Mouse (Mus musculus): ENCODE measurements at regions not wholly inside any gene's neighbourhood (a gene's known extent, or its start where the extent isn't known, plus 50 kb on each side); places are given as distances from the start of the nearest gene placed in this dataset.
A peak's percentile ranks its signal among the peaks of the same experiment; 100 is the strongest.

- Histone ChIP-seq H3K27ac (no peak overlapping the region), H3K9me3 (ENCODE audit: low read length) (no peaks in the 10 kb centered on the region), H3K4me2 (ENCODE audit: low read depth, low read length) (no peak overlapping the region), H3K36me3 (ENCODE audit: insufficient read depth, low read length) (no peaks in the 10 kb centered on the region), H3K27me3 (ENCODE audit: insufficient read depth, low read length) (no peaks in the 10 kb centered on the region), H3K9ac (replicated peaks; ENCODE audit: low read length) (no peak overlapping the region), H3K4me3 (ENCODE audit: low read length) (no peak overlapping the region), H3K4me1 (ENCODE audit: insufficient read depth, low read length) (0 out of 2 replicates have a peak, but pooled peaks cover 4% of the 10 kb centered on the region)
- ATAC-seq (no peak), DNase-seq (ENCODE audit: low spot score) (no peak)
- TF ChIP-seq CTCF (IDR thresholded peaks at IDR 0.05; ENCODE audit: low read depth) = no peak
- WGBS = 52% methylated on average over 10 of the region's 10 CpGs
Measured at GRCm38 (mm10) chr11:114482070-114482469, 186.3 kb upstream of the Rpl38 start.

- H3K9me3 ChIP-seq (ENCODE audit: low read length) = no peaks in the 10 kb centered on the region
- 70% methylated on average over 7 of the region's 7 CpGs for WGBS
- no peak overlapping the region for H3K27ac ChIP-seq
- no peaks in the 10 kb centered on the region for H3K27me3 ChIP-seq (ENCODE audit: insufficient read depth, low read length)
- ATAC-seq (no peak), DNase-seq (ENCODE audit: low spot score) (no peak)
- no peak overlapping the region for H3K4me2 ChIP-seq (ENCODE audit: low read depth, low read length)
- H3K4me1 ChIP-seq (ENCODE audit: insufficient read depth, low read length) = 0 out of 2 replicates have a peak, but pooled peaks cover 4% of the 10 kb centered on the region
- H3K36me3 ChIP-seq (ENCODE audit: insufficient read depth, low read length) = no peaks in the 10 kb centered on the region
- TF ChIP-seq CTCF (IDR thresholded peaks at IDR 0.05; ENCODE audit: low read depth) = 0 out of 2 replicates have a peak, but pooled peaks have one; percentile 25
- no peak overlapping the region for H3K9ac ChIP-seq (replicated peaks; ENCODE audit: low read length)
- no peak overlapping the region for H3K4me3 ChIP-seq (ENCODE audit: low read length)
Measured at GRCm38 (mm10) chr11:114481037-114481436, 187.3 kb upstream of the Rpl38 start.

GRCm38 (mm10) chr11:114480119-114480540 is 188.2 kb upstream of the Rpl38 start:
- ATAC-seq = no peak
- no peak for DNase-seq (ENCODE audit: low spot score)
- TF ChIP-seq CTCF (IDR thresholded peaks at IDR 0.05; ENCODE audit: low read depth) = no peak
- H3K36me3 ChIP-seq (ENCODE audit: insufficient read depth, low read length) = no peaks in the 10 kb centered on the region
- H3K9ac ChIP-seq (replicated peaks; ENCODE audit: low read length) = no peak overlapping the region
- no peaks in the 10 kb centered on the region for H3K27me3 ChIP-seq (ENCODE audit: insufficient read depth, low read length)
- H3K4me3 ChIP-seq (ENCODE audit: low read length) = no peak overlapping the region
- 0 out of 2 replicates have a peak, but pooled peaks cover 4% of the 10 kb centered on the region for H3K4me1 ChIP-seq (ENCODE audit: insufficient read depth, low read length)
- 69% methylated on average over 8 of the region's 8 CpGs for WGBS
- no peaks in the 10 kb centered on the region for H3K9me3 ChIP-seq (ENCODE audit: low read length)
- no peak overlapping the region for H3K27ac ChIP-seq
- H3K4me2 ChIP-seq (ENCODE audit: low read depth, low read length) = no peak overlapping the region

- no peak overlapping the region for H3K4me2 ChIP-seq (ENCODE audit: low read depth, low read length)
- H3K27ac ChIP-seq = no peak overlapping the region
- H3K9ac ChIP-seq (replicated peaks; ENCODE audit: low read length) = no peak overlapping the region
- ATAC-seq = no peak
- no peaks in the 10 kb centered on the region for H3K9me3 ChIP-seq (ENCODE audit: low read length)
- H3K4me3 ChIP-seq (ENCODE audit: low read length) = no peak overlapping the region
- no peak for TF ChIP-seq CTCF (IDR thresholded peaks at IDR 0.05; ENCODE audit: low read depth)
- H3K4me1 ChIP-seq (ENCODE audit: insufficient read depth, low read length) = no peaks in the 10 kb centered on the region
- no peak for DNase-seq (ENCODE audit: low spot score)
- WGBS = 12% methylated on average over 7 of the region's 7 CpGs
- H3K36me3 ChIP-seq (ENCODE audit: insufficient read depth, low read length) = no peaks in the 10 kb centered on the region
- no peaks in the 10 kb centered on the region for H3K27me3 ChIP-seq (ENCODE audit: insufficient read depth, low read length)
Measured at GRCm38 (mm10) chr11:114478736-114479135, 189.6 kb upstream of the Rpl38 start.

- no peak for DNase-seq (ENCODE audit: low spot score)
- ATAC-seq = no peak
- no peak overlapping the region for H3K4me3 ChIP-seq (ENCODE audit: low read length)
Measured at GRCm38 (mm10) chr11:114477365-114477764, 191.0 kb upstream of the Rpl38 start.

GRCm38 (mm10) chr11:114472501-114473260 is 195.6 kb upstream of the Rpl38 start:
- Histone ChIP-seq H3K9ac (replicated peaks; ENCODE audit: low read length) (no peak overlapping the region), H3K4me1 (ENCODE audit: insufficient read depth, low read length) (peaks cover 18% of the 10 kb centered on the region; the same call in 1 of the 2 replicates), H3K4me2 (ENCODE audit: low read depth, low read length) (peak overlapping the region; percentile 27; the same call in 1 of the 2 replicates), H3K4me3 (ENCODE audit: low read length) (no peak overlapping the region), H3K27ac (0 out of 2 replicates have a peak overlapping the region, but pooled peaks have one; percentile 26), H3K9me3 (ENCODE audit: low read length) (no peaks in the 10 kb centered on the region), H3K36me3 (ENCODE audit: insufficient read depth, low read length) (no peaks in the 10 kb centered on the region), H3K27me3 (ENCODE audit: insufficient read depth, low read length) (no peaks in the 10 kb centered on the region)
- peak; percentile 59 for DNase-seq (ENCODE audit: low spot score)
- TF ChIP-seq CTCF (IDR thresholded peaks at IDR 0.05; ENCODE audit: low read depth) = no peak
- peak; percentile 60 for ATAC-seq
- 9% methylated on average over 22 of the region's 22 CpGs for WGBS

More at GRCm38 (mm10) chr11:114477365-114477764, 191.0 kb upstream of the Rpl38 start:
- Histone ChIP-seq H3K27me3 (ENCODE audit: insufficient read depth, low read length) (no peaks in the 10 kb centered on the region), H3K4me1 (ENCODE audit: insufficient read depth, low read length) (peaks cover 8% of the 10 kb centered on the region; the same call in 1 of the 2 replicates), H3K27ac (no peak overlapping the region), H3K4me2 (ENCODE audit: low read depth, low read length) (no peak overlapping the region), H3K36me3 (ENCODE audit: insufficient read depth, low read length) (no peaks in the 10 kb centered on the region), H3K9ac (replicated peaks; ENCODE audit: low read length) (no peak overlapping the region), H3K9me3 (ENCODE audit: low read length) (no peaks in the 10 kb centered on the region)
- peak; percentile 65 for TF ChIP-seq CTCF (IDR thresholded peaks at IDR 0.05; ENCODE audit: low read depth)
- WGBS = 66% methylated on average over 3 of the region's 3 CpGs

GRCm38 (mm10) chr11:114468394-114468793 is 199.9 kb upstream of the Rpl38 start:
- peaks cover 20% of the 10 kb centered on the region; the same call in 1 of the 2 replicates for H3K4me1 ChIP-seq (ENCODE audit: insufficient read depth, low read length)
- no peaks in the 10 kb centered on the region for H3K9me3 ChIP-seq (ENCODE audit: low read length)
- no peak overlapping the region for H3K4me3 ChIP-seq (ENCODE audit: low read length)
- TF ChIP-seq CTCF (IDR thresholded peaks at IDR 0.05; ENCODE audit: low read depth) = no peak
- H3K9ac ChIP-seq (replicated peaks; ENCODE audit: low read length) = no peak overlapping the region
- DNase-seq (ENCODE audit: low spot score) (peak; percentile 90), ATAC-seq (peak; percentile 67)
- peak overlapping the region; percentile 21 for H3K4me2 ChIP-seq (ENCODE audit: low read depth, low read length)
- no peaks in the 10 kb centered on the region for H3K27me3 ChIP-seq (ENCODE audit: insufficient read depth, low read length)
- no peak overlapping the region for H3K27ac ChIP-seq
- 10% methylated on average over 8 of the region's 8 CpGs for WGBS
- no peaks in the 10 kb centered on the region for H3K36me3 ChIP-seq (ENCODE audit: insufficient read depth, low read length)
